Mouse (Mus musculus) kidney, embryonic 16.5 days (tissue): ENCODE results near the gene Epb41l3. TPM values are rescaled to one million over a fixed set of nuclear protein-coding genes. Genes with fewer than 3 reads are reported as not detected.
A peak's percentile ranks its signal among the peaks of the same experiment; 100 is the strongest.

Experiments used
- ATAC-seq: fragments of 200-750 bp; cut with Nextera tagmentation; 2 replicates; pipeline ENCODE4 v1.8.0; 2017; ENCODE audit warnings: moderate TSS enrichment; ENCODE audit not compliant: low FRiP score, low TSS enrichment
- H3K27ac ChIP-seq: fragments of 300-500 bp; sonication (generic); 2 replicates; pipeline ENCODE4 v1.5.1; 2014; ENCODE audit warnings: low read length
- H3K27me3 ChIP-seq: fragments of 300-500 bp; sonication (generic); 2 replicates; pipeline ENCODE4 v1.6.1; 2014; ENCODE audit warnings: low read length, control low read depth, mixed read lengths; ENCODE audit not compliant: insufficient read depth
- H3K36me3 ChIP-seq: fragments of 300-500 bp; sonication (generic); 2 replicates; pipeline ENCODE4 v1.6.1; 2014; ENCODE audit warnings: low read length, control low read depth, mixed read lengths; ENCODE audit not compliant: insufficient read depth
- H3K4me1 ChIP-seq: fragments of 300-500 bp; sonication (generic); 2 replicates; pipeline ENCODE4 v1.6.1; 2014; ENCODE audit warnings: low read length, control low read depth, mixed read lengths; ENCODE audit not compliant: insufficient read depth
- H3K4me2 ChIP-seq: fragments of 300-500 bp; sonication (generic); replicated peaks from 2 replicates; pipeline ENCODE4 v1.6.1; 2014; ENCODE audit warnings: low read depth, low read length
- H3K4me3 ChIP-seq: fragments of 300-500 bp; sonication (generic); 2 replicates; pipeline ENCODE4 v1.5.1; 2014; ENCODE audit warnings: mild to moderate bottlenecking, low read length
- H3K9ac ChIP-seq: fragments of 300-500 bp; sonication (generic); replicated peaks from 2 replicates; pipeline ENCODE4 v1.6.1; 2014; ENCODE audit warnings: low read length
- H3K9me3 ChIP-seq: fragments of 300-500 bp; sonication (generic); 2 replicates; pipeline ENCODE4 v1.6.1; 2016; ENCODE audit warnings: low read length, control low read depth
- WGBS: fragments of 180-500 bp; shearing (Covaris S2); extraction: QIAGEN DNeasy Blood & Tissue Kit; methylation state at CpG from one replicate; pipeline ENCODE4 v1.1.7; 2014; 5-methylcytosine and 5-hydroxymethylcytosine counted together
- polyA plus RNA-seq: library from polyadenylated mRNA; unstranded; fragments of >200 nt; fragmentation: Nextera tagmentation; extraction: Ambion mirVana; gene quantifications from 2 replicates; pipeline ENCODE4 v1.2.1, GENCODE M21; 2015

Epb41l3 gene
- polyA plus RNA-seq, 1 experiment from 2014 or later, result 27.4 TPM

DNA sequence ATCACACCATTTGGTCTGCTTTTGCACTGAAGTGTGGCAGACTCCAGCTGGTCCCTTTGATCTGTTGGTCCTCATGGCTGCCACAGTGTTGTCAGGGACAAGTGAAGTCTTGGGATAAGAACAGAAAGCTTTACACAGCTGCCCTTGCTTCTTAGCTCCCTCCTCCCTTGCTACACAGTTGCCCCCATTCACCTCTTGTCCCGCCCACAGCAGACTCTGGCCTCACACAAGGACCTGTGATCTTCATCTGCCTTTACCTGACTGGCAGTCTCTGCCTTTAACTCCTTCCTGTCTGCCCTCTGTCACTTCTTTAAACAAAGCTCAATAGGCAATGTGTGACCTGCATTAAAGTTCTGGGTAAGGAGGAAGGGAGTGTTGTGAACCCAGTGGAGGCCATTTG lies 123.3 kb downstream of the Epb41l3 start:
- no peaks in the 10 kb centered on the region for H3K36me3 ChIP-seq
- no peak for ATAC-seq

DNA sequence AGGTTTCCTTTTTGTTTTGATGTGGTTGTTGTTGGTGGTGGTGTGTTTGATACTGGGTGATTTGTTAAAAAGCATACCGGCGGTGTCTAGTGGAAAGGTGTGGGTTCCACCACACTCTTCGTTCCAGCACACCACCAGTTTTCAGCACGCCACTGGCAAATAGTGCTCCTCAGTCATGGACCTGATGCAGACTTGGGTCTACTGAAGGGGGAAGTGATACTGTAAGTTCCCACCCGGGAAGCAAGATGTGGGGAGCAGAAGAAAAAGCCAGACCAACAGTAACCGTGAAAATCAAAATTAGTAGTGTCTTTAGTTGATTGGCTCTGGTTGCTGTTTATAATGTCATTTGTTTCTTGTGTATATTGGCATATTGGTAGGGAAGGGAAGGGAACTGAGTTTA lies 124.3 kb downstream of the Epb41l3 start:
- H3K9me3 ChIP-seq, result no peaks in the 10 kb centered on the region
- no peak for ATAC-seq
- 0 out of 2 replicates have a peak, but pooled peaks cover 3% of the 10 kb centered on the region for H3K4me1 ChIP-seq
- no peak overlapping the region for H3K4me3 ChIP-seq
- no peaks in the 10 kb centered on the region for H3K36me3 ChIP-seq
- no peak overlapping the region for H3K9ac ChIP-seq
- WGBS, result 88% methylated on average over 6 of the region's 6 CpGs
- H3K27me3 ChIP-seq, result no peaks in the 10 kb centered on the region
- no peak overlapping the region for H3K27ac ChIP-seq
- H3K4me2 ChIP-seq, result no peak overlapping the region

More for the DNA sequence above, 123.3 kb downstream of the Epb41l3 start:
- Histone ChIP-seq H3K27me3 (no peaks in the 10 kb centered on the region), H3K9me3 (no peaks in the 10 kb centered on the region), H3K4me2 (no peak overlapping the region), H3K4me3 (no peak overlapping the region), H3K27ac (no peak overlapping the region), H3K9ac (no peak overlapping the region), H3K4me1 (0 out of 2 replicates have a peak, but pooled peaks cover 3% of the 10 kb centered on the region)
- WGBS, result 21% methylated on average over 1 of the region's 1 CpGs

DNA sequence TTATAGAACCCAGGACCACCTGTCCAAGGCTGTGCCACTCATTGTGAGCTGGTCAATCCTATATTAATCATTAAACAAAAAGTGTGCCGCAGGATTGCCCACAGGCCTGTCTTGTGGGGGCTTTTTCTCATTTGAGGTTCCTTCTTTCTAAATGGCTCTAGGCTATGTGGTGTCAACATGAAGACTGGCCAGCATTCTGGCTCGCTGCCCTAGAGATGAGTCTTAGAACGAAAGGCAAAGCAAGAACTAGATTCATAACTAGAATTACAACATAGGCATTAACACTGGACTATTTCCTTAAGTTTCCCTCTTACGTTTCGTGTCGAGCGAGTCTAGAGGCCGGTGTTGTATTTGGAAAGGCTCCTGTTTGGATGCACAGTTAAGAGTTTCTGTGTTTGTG lies 125.5 kb downstream of the Epb41l3 start:
- no peak overlapping the region for H3K27ac ChIP-seq
- H3K9ac ChIP-seq, result no peak overlapping the region
- H3K4me3 ChIP-seq, result no peak overlapping the region
- H3K4me2 ChIP-seq, result no peak overlapping the region
- H3K4me1 ChIP-seq, result 0 out of 2 replicates have a peak, but pooled peaks cover 3% of the 10 kb centered on the region
- 94% methylated on average over 8 of the region's 8 CpGs for WGBS
- no peaks in the 10 kb centered on the region for H3K36me3 ChIP-seq
- H3K27me3 ChIP-seq, result no peaks in the 10 kb centered on the region
- no peaks in the 10 kb centered on the region for H3K9me3 ChIP-seq
- ATAC-seq, result no peak

DNA sequence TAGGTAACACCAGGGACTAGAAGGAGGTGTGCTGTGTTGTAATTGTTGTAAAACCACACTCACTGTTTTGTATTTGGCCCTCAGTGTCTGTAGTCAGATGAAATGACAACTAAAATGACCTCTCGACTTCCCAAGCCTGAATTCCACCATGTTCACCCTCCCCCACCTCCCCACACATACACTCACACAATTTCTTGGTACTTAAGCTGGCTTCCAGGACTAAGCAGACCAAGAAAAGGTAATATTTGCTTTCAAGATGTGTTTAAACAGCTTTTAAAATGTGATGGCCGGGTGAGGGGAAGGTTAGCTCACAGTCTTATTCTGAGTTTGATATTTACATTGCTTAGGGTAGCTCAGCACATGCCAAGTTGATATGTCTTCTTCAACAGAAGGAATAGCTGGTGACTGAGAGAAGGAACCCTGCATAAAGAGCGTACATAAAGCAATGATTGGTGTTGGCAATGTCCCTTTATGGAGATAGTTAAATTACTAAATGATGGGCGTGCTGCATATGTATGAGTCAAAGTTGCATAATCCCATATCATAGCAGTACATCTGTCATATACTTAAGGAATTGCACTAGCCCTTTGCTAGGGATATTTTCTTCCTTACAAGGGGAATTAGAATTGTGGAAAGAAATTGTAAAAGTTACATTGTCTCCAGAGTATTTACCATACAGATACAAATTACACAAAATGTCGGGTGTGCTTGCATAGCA lies 130.0 kb downstream of the Epb41l3 start:
- no peak overlapping the region for H3K4me3 ChIP-seq
- WGBS, result 88% methylated on average over 5 of the region's 5 CpGs

DNA sequence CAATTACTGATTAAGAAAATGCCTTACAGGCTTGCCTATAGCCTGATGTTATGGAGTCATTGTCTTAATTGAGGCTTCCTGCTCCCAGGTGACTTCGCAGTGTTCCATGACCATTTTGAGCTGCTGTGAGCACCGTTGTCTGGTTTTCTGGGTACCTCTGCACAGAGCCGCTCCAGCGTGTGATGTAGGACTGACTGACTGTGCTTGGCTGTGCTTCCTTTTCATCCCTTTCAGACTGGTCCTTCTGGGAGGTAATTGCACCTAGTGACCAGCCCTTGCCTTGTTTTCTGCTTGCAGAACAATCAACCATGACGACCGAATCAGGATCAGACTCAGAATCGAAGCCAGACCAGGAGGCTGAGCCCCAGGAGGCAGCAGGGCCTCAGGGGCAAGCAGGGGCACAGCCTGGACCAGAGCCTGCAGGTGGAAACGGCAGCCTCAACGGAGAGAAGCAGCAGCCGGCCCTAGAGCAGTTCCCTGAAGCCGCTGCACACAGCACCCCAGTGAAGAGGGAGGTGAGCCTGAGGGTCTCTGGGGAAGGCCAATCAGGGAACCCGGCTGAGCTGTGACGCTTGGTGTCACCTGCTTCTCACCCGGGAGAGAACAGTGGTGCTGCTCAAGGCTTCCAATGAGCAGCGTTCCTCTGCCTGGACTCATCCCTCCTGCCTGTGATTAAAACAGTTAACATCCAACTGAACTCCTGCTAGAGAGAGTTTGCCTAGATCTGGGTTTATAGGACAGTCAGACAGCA lies 132.3 kb downstream of the Epb41l3 start:
- peak; percentile 35; the same call in 1 of the 2 replicates for ATAC-seq
- no peaks in the 10 kb centered on the region for H3K4me1 ChIP-seq
- no peak overlapping the region for H3K4me3 ChIP-seq
- H3K36me3 ChIP-seq, result peaks cover 6% of the 10 kb centered on the region; the same call in 1 of the 2 replicates
- H3K9ac ChIP-seq, result no peak overlapping the region
- 37% methylated on average over 15 of the region's 15 CpGs for WGBS
- no peak overlapping the region for H3K27ac ChIP-seq
- no peaks in the 10 kb centered on the region for H3K27me3 ChIP-seq
- no peak overlapping the region for H3K4me2 ChIP-seq
- no peaks in the 10 kb centered on the region for H3K9me3 ChIP-seq

More for the DNA sequence above, 130.0 kb downstream of the Epb41l3 start:
- no peak overlapping the region for H3K4me2 ChIP-seq
- no peak overlapping the region for H3K27ac ChIP-seq
- H3K4me1 ChIP-seq, result no peaks in the 10 kb centered on the region
- H3K9ac ChIP-seq, result no peak overlapping the region
- H3K9me3 ChIP-seq, result no peaks in the 10 kb centered on the region
- no peaks in the 10 kb centered on the region for H3K27me3 ChIP-seq
- no peak for ATAC-seq
- peaks cover 4% of the 10 kb centered on the region; the same call in 1 of the 2 replicates for H3K36me3 ChIP-seq

DNA sequence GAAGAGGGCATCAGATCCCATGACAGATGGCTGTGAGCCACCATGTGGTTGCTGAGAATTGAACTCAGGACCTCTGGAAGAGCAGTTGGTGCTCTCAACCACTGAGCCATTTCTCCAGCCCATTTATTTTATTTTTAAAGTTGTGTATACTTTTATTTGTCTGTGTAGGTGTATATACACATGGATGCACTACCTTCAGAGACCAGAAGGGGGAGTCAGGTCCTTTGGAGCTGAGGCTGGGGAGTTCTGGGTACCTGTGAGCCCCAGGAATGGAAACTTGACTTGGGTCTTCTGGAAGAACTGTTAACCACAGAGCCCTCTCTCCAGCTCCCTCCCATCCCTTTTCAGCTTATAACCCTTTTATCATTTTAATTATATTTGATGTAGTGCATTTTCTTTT lies 135.6 kb downstream of the Epb41l3 start:
- H3K9ac ChIP-seq, result no peak overlapping the region
- H3K36me3 ChIP-seq, result peaks cover 6% of the 10 kb centered on the region; the same call in 1 of the 2 replicates
- no peak for ATAC-seq
- H3K4me3 ChIP-seq, result no peak overlapping the region
- H3K27ac ChIP-seq, result no peak overlapping the region
- H3K4me2 ChIP-seq, result no peak overlapping the region
- H3K27me3 ChIP-seq, result no peaks in the 10 kb centered on the region
- no peaks in the 10 kb centered on the region for H3K9me3 ChIP-seq
- H3K4me1 ChIP-seq, result no peaks in the 10 kb centered on the region

DNA sequence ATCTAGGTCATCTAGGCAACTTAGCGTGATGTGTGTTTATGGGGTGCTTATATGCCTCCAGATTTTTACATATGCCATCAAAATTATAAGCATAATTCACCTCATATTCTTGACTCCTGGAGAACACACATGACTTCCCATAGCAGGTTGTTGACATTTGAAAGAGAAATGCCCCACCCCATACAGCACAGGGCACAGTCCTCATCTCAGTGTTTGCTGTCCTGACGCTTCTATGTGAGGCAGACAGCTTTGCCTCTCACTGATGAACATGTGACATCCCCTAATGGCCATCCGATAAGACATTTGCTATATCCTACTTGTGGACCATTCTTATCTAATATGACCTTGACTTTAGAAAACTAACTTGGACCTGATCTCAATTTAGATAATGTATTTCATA lies 140.6 kb downstream of the Epb41l3 start:
- H3K9me3 ChIP-seq, result no peaks in the 10 kb centered on the region
- no peak overlapping the region for H3K4me3 ChIP-seq
- no peaks in the 10 kb centered on the region for H3K27me3 ChIP-seq
- WGBS, result 94% methylated on average over 3 of the region's 3 CpGs
- ATAC-seq, result no peak
- H3K27ac ChIP-seq, result no peak overlapping the region
- H3K4me2 ChIP-seq, result no peak overlapping the region
- no peaks in the 10 kb centered on the region for H3K36me3 ChIP-seq
- no peaks in the 10 kb centered on the region for H3K4me1 ChIP-seq
- H3K9ac ChIP-seq, result no peak overlapping the region

DNA sequence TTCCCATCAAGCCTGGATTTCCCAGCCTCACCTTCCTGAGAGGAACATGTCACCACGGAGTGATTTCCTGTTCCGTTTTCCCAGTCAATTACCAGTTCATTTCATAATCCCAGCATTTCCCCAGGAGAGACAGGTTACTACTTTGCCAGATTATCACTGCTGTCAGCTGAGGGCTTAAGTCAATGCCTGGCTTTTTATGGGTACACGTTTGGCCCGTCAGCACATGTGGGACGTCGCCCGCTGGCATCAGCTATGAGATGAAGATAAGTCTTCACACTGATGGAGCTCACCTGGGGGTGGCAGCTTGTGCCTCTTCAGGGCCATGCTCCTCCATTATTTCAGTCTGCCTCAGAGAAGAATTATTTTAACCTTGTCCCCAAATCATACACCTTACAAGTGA lies 145.4 kb downstream of the Epb41l3 start:
- WGBS, result 83% methylated on average over 7 of the region's 7 CpGs
- Histone ChIP-seq H3K4me1 (no peaks in the 10 kb centered on the region), H3K4me3 (no peak overlapping the region), H3K27ac (no peak overlapping the region), H3K9me3 (no peaks in the 10 kb centered on the region), H3K4me2 (no peak overlapping the region), H3K36me3 (no peaks in the 10 kb centered on the region), H3K9ac (no peak overlapping the region), H3K27me3 (no peaks in the 10 kb centered on the region)
- no peak for ATAC-seq

DNA sequence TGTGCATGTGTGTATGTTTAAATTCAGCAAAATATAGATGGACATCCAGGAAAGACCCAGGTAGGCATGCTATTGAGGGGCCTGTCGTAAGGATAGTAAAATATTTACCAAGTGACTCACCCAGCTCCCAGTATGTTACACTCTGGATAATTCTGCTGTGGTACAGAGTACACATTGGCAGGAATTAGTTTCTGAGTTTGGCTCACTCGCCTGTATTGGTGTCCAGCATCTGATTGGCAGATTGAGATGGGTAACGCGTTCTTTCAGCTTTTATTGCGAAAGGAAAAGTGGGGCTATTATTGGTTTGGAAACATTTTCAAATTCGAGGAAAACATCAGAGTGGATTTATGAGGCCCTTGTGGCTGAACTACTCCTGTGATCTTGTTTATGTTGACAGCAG lies 145.9 kb downstream of the Epb41l3 start:
- H3K9ac ChIP-seq, result no peak overlapping the region
- no peaks in the 10 kb centered on the region for H3K36me3 ChIP-seq
- ATAC-seq, result 0 out of 2 replicates have a peak, but pooled peaks have one; percentile 69
- no peak overlapping the region for H3K4me3 ChIP-seq
- no peak overlapping the region for H3K27ac ChIP-seq
- H3K4me1 ChIP-seq, result no peaks in the 10 kb centered on the region
- H3K9me3 ChIP-seq, result no peaks in the 10 kb centered on the region
- no peak overlapping the region for H3K4me2 ChIP-seq
- no peaks in the 10 kb centered on the region for H3K27me3 ChIP-seq
- WGBS, result 58% methylated on average over 6 of the region's 6 CpGs
